Mouse (Mus musculus) testis, adult 2 months (tissue): ENCODE data around the gene Stxbp4. TPM values are rescaled to one million over a fixed set of nuclear protein-coding genes. Genes with fewer than 3 reads are reported as not detected.

Experiments
- H3K27ac ChIP-seq: fragments of 200-500 bp; 2 replicates; pipeline ENCODE4 v1.5.1; 2012; ENCODE audit warnings: low read depth, low read length; ENCODE audit not compliant: control insufficient read depth, insufficient read depth
- H3K27me3 ChIP-seq: fragments of 200-500 bp; 2 replicates; pipeline ENCODE4 v1.6.1; 2012; ENCODE audit warnings: mild to moderate bottlenecking, low read length, moderate library complexity; ENCODE audit not compliant: control insufficient read depth, insufficient read depth
- H3K36me3 ChIP-seq: fragments of 200-500 bp; 2 replicates; pipeline ENCODE4 v1.6.1; 2012; ENCODE audit warnings: mild to moderate bottlenecking, low read length; ENCODE audit not compliant: control insufficient read depth, insufficient read depth
- H3K4me1 ChIP-seq: fragments of 200-500 bp; 2 replicates; pipeline ENCODE4 v1.6.1; 2012; ENCODE audit warnings: low read length; ENCODE audit not compliant: control insufficient read depth, insufficient read depth
- H3K4me3 ChIP-seq: fragments of 200-500 bp; 2 replicates; pipeline ENCODE4 v1.5.1; 2012; ENCODE audit warnings: low read depth, mild to moderate bottlenecking, low read length, moderate library complexity, mixed read lengths; ENCODE audit not compliant: control insufficient read depth
- CTCF ChIP-seq: fragments of 200-500 bp; IDR thresholded peaks from 2 replicates; pipeline ENCODE4 v1.5.1; 2012; ENCODE audit warnings: low read depth, mild to moderate bottlenecking, inconsistent platforms, low read length, moderate library complexity; ENCODE audit not compliant: control insufficient read depth, insufficient read depth, insufficient replicate concordance
- POLR2A ChIP-seq: fragments of 200-500 bp; IDR thresholded peaks from 2 replicates; pipeline ENCODE4 v1.6.1; 2012; ENCODE audit warnings: low read depth, mild to moderate bottlenecking, inconsistent platforms, low read length, moderate library complexity; ENCODE audit not compliant: control insufficient read depth
- polyA plus RNA-seq: library from polyadenylated mRNA; depleted of rRNA; stranded (reverse); fragments of >200 nt; gene quantifications from 2 replicates; pipeline ENCODE4 v1.2.3, GENCODE M21; 2012

Gene Stxbp4
- polyA plus RNA-seq, 1 experiment = 1.4 TPM

DNA sequence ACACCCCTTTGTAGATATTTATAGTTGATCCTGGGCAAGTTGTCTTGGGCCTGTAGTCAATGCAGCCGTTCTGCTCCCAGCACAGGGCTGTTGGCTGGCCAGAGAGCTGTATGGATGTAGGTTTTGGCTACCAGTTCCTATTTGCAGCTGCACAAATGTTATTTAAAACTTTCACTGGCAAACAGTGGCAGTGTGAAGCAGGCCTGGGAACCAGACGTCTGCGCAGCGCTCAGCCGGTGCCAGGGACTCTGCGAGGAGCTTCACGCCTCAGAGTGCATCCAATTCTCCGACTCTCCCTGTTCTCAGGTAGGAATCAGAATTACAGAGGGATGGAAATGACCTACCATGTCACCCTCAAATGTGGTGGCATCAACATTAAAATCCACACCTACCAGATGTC lies 150.2 kb downstream of the Stxbp4 start:
- TF ChIP-seq CTCF (no peak), POLR2A (no peak)
- no peaks in the 10 kb centered on the region for H3K4me1 ChIP-seq
- H3K36me3 ChIP-seq = no peaks in the 10 kb centered on the region
- H3K27ac ChIP-seq = no peak overlapping the region
- no peak overlapping the region for H3K4me3 ChIP-seq
- H3K27me3 ChIP-seq = no peaks in the 10 kb centered on the region

GRCm38 (mm10) chr11:90484750-90485637 lies 152.9 kb downstream of the Stxbp4 start:
- H3K27me3 ChIP-seq = no peaks in the 10 kb centered on the region
- no peaks in the 10 kb centered on the region for H3K4me1 ChIP-seq
- H3K27ac ChIP-seq = no peak overlapping the region
- H3K36me3 ChIP-seq = no peaks in the 10 kb centered on the region
- H3K4me3 ChIP-seq = no peak overlapping the region
- TF ChIP-seq POLR2A = no peak
- no peak for TF ChIP-seq CTCF

- Histone ChIP-seq H3K27ac (no peak overlapping the region), H3K27me3 (no peaks in the 10 kb centered on the region), H3K4me1 (no peaks in the 10 kb centered on the region), H3K4me3 (no peak overlapping the region), H3K36me3 (no peaks in the 10 kb centered on the region)
- TF ChIP-seq CTCF (no peak), POLR2A (no peak)
Observed at GRCm38 (mm10) chr11:90483766-90484165, 154.1 kb downstream of the Stxbp4 start.

GRCm38 (mm10) chr11:90481828-90482227 lies 156.1 kb downstream of the Stxbp4 start:
- Histone ChIP-seq H3K27ac (no peak overlapping the region), H3K27me3 (no peaks in the 10 kb centered on the region), H3K4me3 (no peak overlapping the region), H3K36me3 (no peaks in the 10 kb centered on the region), H3K4me1 (no peaks in the 10 kb centered on the region)
- TF ChIP-seq CTCF = no peak
- no peak for TF ChIP-seq POLR2A

DNA sequence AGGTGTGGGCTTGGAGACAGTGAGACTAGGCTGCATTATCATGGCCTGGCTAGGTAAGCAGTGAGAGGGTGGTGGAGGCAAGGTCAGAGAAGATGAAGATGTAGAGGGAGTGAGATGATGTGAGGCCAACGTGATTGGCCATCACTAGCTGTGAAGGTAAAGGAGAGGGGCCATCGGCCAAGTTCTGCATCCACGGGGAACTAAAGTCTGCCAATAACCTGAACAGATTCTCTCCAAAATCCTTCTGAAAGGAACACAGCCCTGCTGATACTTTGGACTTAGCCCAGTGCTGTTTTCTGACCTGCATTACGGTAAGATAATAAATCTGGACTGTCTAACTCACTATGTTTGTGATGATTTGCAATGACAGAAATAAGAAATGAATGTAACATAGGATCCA lies 167.6 kb downstream of the Stxbp4 start:
- Histone ChIP-seq H3K27me3 (no peaks in the 10 kb centered on the region), H3K36me3 (no peaks in the 10 kb centered on the region), H3K4me3 (no peak overlapping the region), H3K4me1 (no peaks in the 10 kb centered on the region), H3K27ac (no peak overlapping the region)
- no peak for TF ChIP-seq POLR2A
- TF ChIP-seq CTCF = no peak

GRCm38 (mm10) chr11:90464046-90464595 lies 173.8 kb downstream of the Stxbp4 start:
- Histone ChIP-seq H3K4me3 (no peak overlapping the region), H3K36me3 (no peaks in the 10 kb centered on the region), H3K4me1 (no peaks in the 10 kb centered on the region), H3K27ac (no peak overlapping the region), H3K27me3 (no peaks in the 10 kb centered on the region)
- TF ChIP-seq CTCF (no peak), POLR2A (no peak)

- TF ChIP-seq POLR2A (no peak), CTCF (no peak)
- Histone ChIP-seq H3K4me3 (no peak overlapping the region), H3K27me3 (no peaks in the 10 kb centered on the region), H3K36me3 (no peaks in the 10 kb centered on the region), H3K27ac (no peak overlapping the region), H3K4me1 (no peaks in the 10 kb centered on the region)
Observed at GRCm38 (mm10) chr11:90460458-90460857, 177.4 kb downstream of the Stxbp4 start.
